Comparison of ENCODE assay signal across 9 mouse cellular contexts in genomic region chr5:107087829-107088808, GRCm38 (mm10).
DNase-seq lines count a peak whose midpoint lies in the region; ATAC-seq lines count a peak whose summit lies in the region.
"Had no signal": no experiment of that assay in that cellular context is flagged by ENCODE, and none has a peak within 500 bp of the region (broad histone marks: within the 10 kb centered on the region; RNA-seq: fewer than 3 reads in every experiment).

No protein-coding gene starts in this region.

- peak overlapping the region; percentile 82 for H3K27ac ChIP-seq in embryonic facial prominence, embryonic 13.5 days
- H3K27ac ChIP-seq in heart, embryonic 10.5 days = peak overlapping the region; percentile 84
- peak overlapping the region; percentile 76; the same call in 1 of the 2 replicates for H3K27ac ChIP-seq in limb, embryonic 13.5 days
- H3K27ac ChIP-seq: macrophage had no signal

- peaks cover 35% of the 10 kb centered on the region for H3K4me1 ChIP-seq in embryonic facial prominence, embryonic 13.5 days
- H3K4me1 ChIP-seq in heart, embryonic 10.5 days = peaks cover 31% of the 10 kb centered on the region
- H3K4me1 ChIP-seq in limb, embryonic 13.5 days = peaks cover 55% of the 10 kb centered on the region

- H3K4me3 ChIP-seq in embryonic facial prominence, embryonic 13.5 days = no peak overlapping the region
- no peak overlapping the region for H3K4me3 ChIP-seq in heart, embryonic 10.5 days
- no peak overlapping the region for H3K4me3 ChIP-seq in limb, embryonic 13.5 days

- peak; percentile 33 to 69 for DNase-seq in frontal cortex, adult 2 months (ENCODE audit: extremely low spot score in 1 of 2, low spot score in 1 of 2)
- DNase-seq in heart, embryonic 10.5 days (ENCODE audit: low spot score) = no peak
- DNase-seq in kidney, adult 18-20 months = peak; percentile 74
- DNase-seq in natural killer cell, adult 2 months (ENCODE audit: low spot score in 2 of 2) = peak; percentile 19 to 32

- no peaks in the 10 kb centered on the region for H3K9me3 ChIP-seq in embryonic facial prominence, embryonic 13.5 days
- H3K9me3 ChIP-seq in heart, embryonic 10.5 days = no peaks in the 10 kb centered on the region
- H3K9me3 ChIP-seq in limb, embryonic 13.5 days = no peaks in the 10 kb centered on the region

- ATAC-seq in frontal cortex, adult (ENCODE audit: low TSS enrichment) = no peak
- ATAC-seq in embryonic facial prominence, embryonic 13.5 days (ENCODE audit: insufficient number of reproducible peaks, insufficient read depth, low FRiP score, low TSS enrichment, low read depth) = peak; percentile 79; the same call in 1 of the 2 replicates
- peak; percentile 86 for ATAC-seq in limb, embryonic 13.5 days (ENCODE audit: low FRiP score, low read depth)
- ATAC-seq in erythroid progenitor cell, adult 5-6 weeks (replicated peaks; ENCODE audit: low FRiP score, poor library complexity, severe bottlenecking) = no peak

- WGBS in embryonic facial prominence, embryonic 13.5 days = 23% methylated on average over 12 of the region's 12 CpGs
- 36% methylated on average over 12 of the region's 12 CpGs for WGBS in heart, embryonic 10.5 days
- WGBS in limb, embryonic 13.5 days = 20% methylated on average over 12 of the region's 12 CpGs

- H3K27me3 ChIP-seq in embryonic facial prominence, embryonic 13.5 days = peaks cover 6% of the 10 kb centered on the region; the same call in 1 of the 2 replicates
- H3K27me3 ChIP-seq in heart, embryonic 10.5 days (ENCODE audit: insufficient read depth, poor library complexity, severe bottlenecking) = no peaks in the 10 kb centered on the region
- peaks cover 52% of the 10 kb centered on the region for H3K27me3 ChIP-seq in limb, embryonic 13.5 days

- H3K4me2 ChIP-seq in embryonic facial prominence, embryonic 13.5 days = peak overlapping the region; percentile 38
- H3K4me2 ChIP-seq in limb, embryonic 13.5 days (replicated peaks) = peak overlapping the region; percentile 46

- no peaks in the 10 kb centered on the region for H3K36me3 ChIP-seq in embryonic facial prominence, embryonic 13.5 days
- no peaks in the 10 kb centered on the region for H3K36me3 ChIP-seq in heart, embryonic 10.5 days
- no peaks in the 10 kb centered on the region for H3K36me3 ChIP-seq in limb, embryonic 13.5 days

- no peak overlapping the region for H3K9ac ChIP-seq in embryonic facial prominence, embryonic 13.5 days
- no peak overlapping the region for H3K9ac ChIP-seq in limb, embryonic 13.5 days

Comparison
In these comparisons a context has a peak if more than half of its experiments do, and no peak if none do; other contexts are left out.
1. ATAC-seq: peak in embryonic facial prominence, embryonic 13.5 days (single experiment) and limb, embryonic 13.5 days (single experiment); none in frontal cortex, adult (single experiment) and erythroid progenitor cell, adult 5-6 weeks (single experiment).
2. Peak in every context shown above with its lines, with median percentiles within 50 percentile points of each other: H3K27ac ChIP-seq.